Mouse (Mus musculus): ENCODE results near the gene Gm9733. TPM values are rescaled to one million over a fixed set of nuclear protein-coding genes. Genes with fewer than 3 reads are reported as not detected.
"Not testable (repeated sequence)": the region's sequence is repeated elsewhere in the genome, so short reads cannot be mapped to it uniquely, and the experiment has no call there.

Gm9733 gene
- total RNA-seq (2021) = not detected
- long read RNA-seq, experiment 1 = 0 reads
- long read RNA-seq, experiment 2 = 0 reads

DNA sequence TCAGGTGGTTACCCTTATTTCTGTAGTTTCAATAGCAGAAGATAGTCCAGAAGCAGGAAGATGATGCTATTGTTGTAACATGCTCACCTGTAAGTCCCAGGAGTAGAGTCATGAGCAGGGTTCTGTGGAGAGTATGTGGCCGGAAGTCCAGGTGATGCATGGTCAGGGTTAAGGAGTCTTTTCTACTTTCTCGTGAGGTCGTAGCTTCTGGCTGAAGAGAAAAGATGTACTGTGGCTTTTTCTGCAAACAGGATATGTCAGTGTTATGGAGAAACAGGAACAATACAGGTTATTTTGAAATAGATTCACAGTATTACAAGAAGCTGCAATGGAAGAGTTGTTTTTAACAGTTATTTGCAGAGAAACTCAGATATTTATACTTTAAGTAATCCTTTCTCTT, at the start of gene Gm9733:
Gene Gm9733, minus strand, starts transcription at position 240 of the 400 bp plus-strand sequence.
- DNase-seq = no peak

DNA sequence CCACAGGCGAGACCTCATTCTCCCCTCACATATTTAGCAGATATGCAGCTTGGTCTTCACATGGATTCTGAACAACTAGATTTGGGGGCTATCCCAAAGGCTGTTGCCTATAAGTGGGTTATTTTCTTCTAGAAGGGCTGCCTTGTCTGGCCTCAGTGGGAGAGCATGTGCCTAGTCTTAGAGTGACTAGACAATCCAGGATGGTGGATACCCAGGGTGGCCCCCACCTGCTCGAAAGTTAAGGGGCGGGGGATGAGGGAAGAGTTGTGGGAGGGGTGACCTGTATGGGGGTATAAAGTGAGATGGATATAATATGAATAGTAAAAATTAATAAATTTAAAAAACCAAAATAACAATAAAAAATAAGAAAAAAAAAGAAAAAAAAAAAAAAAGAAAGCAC, 23.6 kb upstream of the Gm9733 start:
- DNase-seq = not testable (repeated sequence)

- DNase-seq = not testable (repeated sequence)
Observed at GRCm38 (mm10) chr3:15350318-15350717, 18.2 kb upstream of the Gm9733 start.

- DNase-seq = not testable (repeated sequence)
Observed at GRCm38 (mm10) chr3:15345606-15346005, 13.5 kb upstream of the Gm9733 start.

- no peak for DNase-seq
Observed at GRCm38 (mm10) chr3:15340287-15340686, 8.2 kb upstream of the Gm9733 start.

GRCm38 (mm10) chr3:15334182-15334581, 2.1 kb upstream of the Gm9733 start:
- no peak for DNase-seq

- DNase-seq = no peak
Observed at GRCm38 (mm10) chr3:15331545-15331944, 557 bp downstream of the Gm9733 start.

- no peak for DNase-seq
Observed at GRCm38 (mm10) chr3:15329549-15329948, 2.6 kb downstream of the Gm9733 start.

DNA sequence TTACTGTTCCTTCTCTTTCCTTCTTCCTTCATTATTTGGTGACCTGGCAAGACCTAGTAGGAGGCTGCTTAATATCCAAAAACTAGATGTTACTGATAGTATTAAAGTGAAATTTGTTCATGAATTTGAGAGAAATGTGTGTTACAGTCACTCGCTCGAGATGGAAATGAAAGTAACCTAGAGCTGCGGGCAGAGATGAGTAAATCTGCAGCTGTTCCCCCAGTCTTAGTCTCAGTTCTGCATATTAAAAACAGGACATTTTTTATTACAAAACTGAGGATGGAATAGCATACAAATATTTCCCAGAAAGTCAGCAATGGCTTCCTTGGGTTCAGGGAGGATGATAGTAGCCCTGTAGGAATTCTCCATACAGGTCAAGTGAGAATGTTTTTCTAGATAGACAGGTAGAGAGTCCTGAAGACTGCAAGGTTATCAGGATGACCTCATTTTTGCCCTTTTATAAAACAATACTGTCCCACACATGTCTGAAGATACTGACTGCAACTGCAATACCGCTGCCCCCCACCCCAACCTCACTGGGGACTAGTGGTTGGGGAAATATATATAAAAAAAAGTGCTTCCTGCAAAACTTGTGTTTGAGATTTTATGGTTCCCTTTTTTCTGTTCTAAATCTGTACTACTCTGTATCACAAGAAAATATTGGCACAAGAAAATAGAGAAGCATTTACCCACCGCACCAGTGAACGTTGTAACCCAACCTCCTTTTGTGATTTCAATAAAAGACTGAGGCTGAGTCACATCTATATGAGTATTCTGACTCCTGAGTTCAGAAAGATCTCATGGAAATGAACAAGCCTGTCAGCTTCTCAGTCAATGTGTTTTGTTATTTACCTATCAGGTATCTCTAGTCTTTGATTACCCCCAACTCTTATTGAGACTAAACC, 47.4 kb downstream of the Gm9733 start:
- DNase-seq = no peak

DNA sequence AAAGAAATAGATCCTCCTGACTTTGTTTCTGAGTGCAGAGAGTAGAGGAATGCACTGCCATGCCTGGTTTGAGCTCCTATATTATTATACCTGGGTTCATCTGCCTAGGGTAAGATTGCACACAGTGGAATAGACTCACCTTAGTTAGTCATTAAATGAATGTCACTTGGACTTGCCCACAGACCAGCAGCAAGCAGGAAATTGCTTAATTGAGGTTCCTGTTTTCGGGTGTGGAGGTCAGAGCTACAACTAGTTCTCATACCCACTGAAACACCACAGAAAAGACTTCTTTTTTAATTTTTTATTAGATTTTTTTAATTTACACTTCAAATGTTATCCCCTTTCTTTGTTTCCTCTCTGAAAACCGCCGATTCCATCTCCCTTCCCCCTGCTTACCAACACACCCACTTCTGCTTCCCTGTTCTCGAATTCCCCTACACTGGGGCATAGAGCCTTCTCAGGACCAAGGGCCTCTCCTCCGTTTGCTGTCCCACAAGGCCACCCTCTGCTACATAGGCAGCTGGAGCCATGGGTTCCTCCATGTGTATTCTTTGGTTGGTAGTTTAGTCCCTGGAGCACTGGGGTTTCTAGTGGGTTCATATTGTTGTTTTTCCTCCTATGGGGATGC, 56.1 kb downstream of the Gm9733 start:
- no peak for DNase-seq

- no peak for DNase-seq
Observed at GRCm38 (mm10) chr3:15264450-15264849, 67.7 kb downstream of the Gm9733 start.

DNA sequence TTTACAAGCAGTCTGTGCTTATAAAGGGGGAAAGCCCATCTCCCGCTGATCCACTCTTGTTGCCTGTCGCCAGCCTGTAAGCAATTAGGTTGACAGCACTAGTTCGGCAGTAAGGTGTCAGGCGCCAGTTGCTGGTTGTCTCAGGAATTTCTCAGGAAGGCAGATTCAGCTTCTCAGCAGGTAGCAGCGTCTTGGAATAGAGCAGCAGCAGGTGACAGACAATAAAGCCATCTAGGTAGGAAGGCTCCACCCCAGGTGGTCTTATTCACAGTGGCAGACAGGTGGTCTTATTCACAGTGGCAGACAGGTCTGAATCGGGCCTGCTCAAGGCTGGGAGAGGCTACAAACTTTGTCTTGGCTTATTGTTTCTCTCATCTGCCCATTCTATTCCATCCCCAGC, 76.4 kb downstream of the Gm9733 start:
- DNase-seq = no peak

Other genes starting within 250 kb of the Gm9733 start
- not detected for gene Sirpb1a, start 94.2 kb upstream of the Gm9733 start, total RNA-seq (2021)
- gene Sirpb1b, start 242.8 kb upstream of the Gm9733 start, total RNA-seq (2021) = not detected

Data from gastrocnemius, postnatal 10 days (tissue).